Mouse (Mus musculus): ENCODE data around the gene Gsc2.

- TF ChIP-seq TCF12 (IDR thresholded peaks at IDR 0.05; ENCODE audit: low read depth, low read length): 0 out of 2 replicates have a peak, but pooled peaks have one; percentile 19
- TF ChIP-seq BHLHE40 (IDR thresholded peaks at IDR 0.05; ENCODE audit: borderline replicate concordance, low read depth, low read length): no peak
Measured at GRCm38 (mm10) chr16:17891567-17891959, 23.3 kb downstream of the Gsc2 start, which contains the start of gene Gm20518.

Measured in MEL (cell line).